Mouse (Mus musculus) kidney, adult 9 months (tissue): ENCODE data around the gene G6pc3.

ENCODE experiments used
- DNase-seq: peaks from one replicate; pipeline ENCODE4 v3.0.0; 2022

Gene G6pc3

DNA sequence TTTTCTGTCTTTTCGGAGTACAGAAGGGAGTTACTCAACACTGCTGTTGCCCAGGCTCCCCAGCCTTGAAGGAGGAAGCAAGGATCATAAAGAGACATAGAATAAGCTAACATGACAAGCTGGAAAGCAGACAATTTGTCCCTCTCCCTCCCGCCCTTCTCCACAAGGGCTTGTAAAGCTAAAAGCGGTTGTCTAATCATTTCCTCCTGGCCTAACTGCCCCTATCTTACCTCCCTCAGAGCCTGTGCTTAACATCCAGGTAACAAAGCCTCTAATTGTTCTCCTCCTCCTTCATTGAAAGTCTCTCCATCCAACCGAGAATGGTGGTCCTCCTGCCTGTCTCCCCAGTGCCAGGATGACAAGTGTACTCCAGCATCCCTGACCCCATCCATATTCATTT is 1.4 kb downstream of the G6pc3 start:
- DNase-seq = no peak

DNA sequence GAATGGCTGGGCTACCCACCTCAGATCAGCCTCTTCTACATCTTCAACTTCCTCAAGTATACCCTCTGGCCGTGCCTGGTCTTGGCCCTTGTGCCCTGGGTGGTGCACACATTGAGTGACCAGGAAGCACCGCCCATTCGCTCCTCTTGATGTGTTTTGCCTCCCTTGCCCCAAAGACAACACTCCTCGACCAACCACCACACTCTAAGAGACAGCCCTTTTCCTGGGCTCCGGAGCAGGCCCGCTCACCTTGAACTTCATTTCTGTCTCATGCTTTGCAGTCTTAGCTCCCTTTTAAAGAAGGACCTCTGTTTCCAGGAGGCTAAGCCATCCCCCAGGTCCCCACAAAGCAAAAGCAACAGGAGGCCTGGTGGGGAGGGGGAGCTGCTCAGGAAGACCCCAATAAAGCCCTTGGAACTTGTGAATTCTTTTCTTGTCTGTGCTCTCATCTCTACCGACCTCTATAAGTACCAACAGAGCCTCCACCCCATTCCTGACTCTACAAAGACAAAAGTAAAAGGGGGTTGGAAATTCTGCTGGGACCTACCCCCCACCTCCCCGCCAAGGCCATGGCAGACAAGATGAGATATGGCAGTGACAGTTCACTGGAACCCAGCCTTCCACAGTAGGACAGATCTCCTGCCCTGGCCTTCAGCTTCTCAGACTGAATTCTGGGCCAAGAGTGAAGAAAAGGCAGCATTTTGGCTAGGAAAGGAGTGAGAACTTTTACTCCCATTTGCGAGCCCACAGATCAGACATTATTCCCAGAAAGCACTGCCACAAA is 4.4 kb downstream of the G6pc3 start:
- no peak for DNase-seq

DNA sequence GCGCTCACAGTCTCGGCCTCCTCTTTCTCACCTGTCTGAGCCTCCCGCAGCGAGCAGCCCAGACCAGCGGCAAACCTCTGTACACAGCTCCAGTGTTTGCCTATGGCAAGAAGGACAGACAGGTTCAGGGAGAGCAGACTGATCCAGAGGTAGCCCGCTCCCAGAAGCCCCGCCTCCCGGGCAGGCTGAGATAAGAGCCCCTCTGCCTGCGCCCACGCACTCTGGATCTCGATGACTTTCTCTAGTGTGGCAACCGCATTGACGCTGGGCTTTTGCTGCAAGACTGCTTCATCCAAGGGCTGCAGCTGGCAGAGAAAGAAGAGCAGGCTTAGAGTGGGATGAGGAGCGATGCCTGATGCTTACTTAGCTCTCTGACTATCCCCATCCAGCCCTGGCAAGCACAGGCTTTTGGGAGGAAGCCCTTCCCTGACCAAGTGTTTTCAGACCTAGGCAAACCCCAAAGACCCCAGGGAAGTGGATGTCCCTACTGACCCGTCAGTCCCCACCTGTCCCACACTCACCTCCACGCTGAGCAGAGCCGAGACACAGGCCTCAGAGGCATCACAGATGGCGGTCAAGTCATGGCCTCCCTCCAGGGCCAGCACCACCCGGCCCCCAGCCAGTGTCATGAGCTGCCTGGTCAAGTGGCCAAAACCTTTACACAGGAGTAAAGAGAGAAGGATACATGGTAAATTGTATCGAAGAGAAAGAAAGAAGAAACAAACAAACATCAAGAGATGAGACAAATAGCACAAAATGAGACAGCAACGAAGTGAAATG is 6.8 kb downstream of the G6pc3 start:
- no peak for DNase-seq

DNA sequence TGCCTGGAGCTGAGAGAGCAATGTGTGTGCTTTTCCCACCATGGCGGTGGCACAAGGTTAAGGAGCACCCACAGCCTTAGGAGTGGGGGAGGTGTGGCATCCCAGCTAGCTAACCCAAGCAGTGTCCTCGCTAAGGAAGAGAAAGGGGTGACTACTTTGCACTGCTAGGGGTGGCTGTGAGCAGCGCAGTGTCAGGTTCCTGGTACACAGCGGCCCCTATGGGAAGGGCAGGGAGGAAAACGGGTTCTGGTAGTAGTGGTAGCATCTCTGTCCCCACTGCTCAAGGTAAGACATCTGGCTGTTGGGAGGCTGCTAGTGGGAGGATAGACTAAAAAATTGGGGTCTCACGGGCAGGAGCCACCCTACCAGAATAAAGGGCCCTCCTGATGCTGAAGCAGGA is 8.8 kb downstream of the G6pc3 start:
- DNase-seq = no peak

DNA sequence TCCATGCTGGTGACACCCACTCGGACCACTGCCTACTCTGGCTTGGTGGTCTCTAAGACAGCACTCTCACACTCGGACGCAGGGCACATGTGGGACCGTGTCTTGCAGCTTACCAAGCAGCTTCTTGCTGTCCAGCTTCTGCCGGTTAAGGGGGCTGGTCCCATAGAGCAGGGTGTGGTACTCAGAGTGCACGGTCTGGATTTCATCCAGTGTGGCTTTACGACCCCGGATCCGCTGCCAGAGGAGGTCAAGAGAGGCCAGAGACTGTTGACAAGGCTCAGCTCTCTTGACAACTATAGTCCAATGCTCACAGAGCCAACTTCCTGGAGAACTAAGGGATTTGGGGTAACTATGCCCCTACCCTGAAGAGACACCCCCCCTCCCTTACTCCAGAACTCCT is 10.4 kb downstream of the G6pc3 start:
- no peak for DNase-seq

DNA sequence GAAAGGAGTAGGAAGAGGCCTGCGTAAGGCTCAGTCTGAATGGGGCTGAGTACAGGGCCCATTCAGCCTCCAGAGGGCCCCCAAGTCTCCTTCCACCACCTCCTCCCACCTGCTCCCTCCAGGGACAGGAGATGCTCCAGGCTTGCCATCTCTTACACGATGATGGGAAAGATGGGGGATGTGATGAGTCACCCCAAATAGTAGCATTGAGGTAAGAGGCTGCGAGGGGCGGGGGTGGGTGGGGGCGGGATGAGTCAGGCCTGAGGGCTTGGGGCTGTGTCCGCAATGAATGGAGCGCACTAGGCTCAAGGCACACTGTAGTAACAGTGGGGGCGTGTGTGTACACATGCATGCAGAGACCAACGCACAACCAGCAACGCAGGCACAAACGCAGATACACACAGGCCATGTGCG is 12.0 kb downstream of the G6pc3 start:
- DNase-seq = no peak

DNA sequence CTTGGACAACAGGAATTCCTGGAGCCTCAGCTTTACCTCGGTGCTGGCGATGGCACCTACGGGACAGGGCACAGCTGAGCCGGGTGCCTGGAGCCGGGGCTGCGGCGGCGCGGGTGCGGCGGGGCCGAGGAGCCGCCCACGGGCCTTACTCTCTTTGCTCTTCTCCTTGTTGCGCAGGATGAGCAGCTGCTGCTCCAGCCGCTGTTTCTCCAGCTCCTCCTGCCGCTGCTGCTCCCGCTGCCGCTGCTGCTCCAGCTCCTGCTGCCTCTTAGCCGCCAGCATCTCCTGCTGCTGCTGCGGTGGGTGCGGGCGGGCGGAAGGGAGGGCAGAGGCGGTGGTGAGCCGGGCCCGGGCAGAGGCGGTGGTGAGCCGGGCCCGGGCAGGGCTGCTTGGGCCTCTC is 17.1 kb downstream of the G6pc3 start:
- DNase-seq = no peak

DNA sequence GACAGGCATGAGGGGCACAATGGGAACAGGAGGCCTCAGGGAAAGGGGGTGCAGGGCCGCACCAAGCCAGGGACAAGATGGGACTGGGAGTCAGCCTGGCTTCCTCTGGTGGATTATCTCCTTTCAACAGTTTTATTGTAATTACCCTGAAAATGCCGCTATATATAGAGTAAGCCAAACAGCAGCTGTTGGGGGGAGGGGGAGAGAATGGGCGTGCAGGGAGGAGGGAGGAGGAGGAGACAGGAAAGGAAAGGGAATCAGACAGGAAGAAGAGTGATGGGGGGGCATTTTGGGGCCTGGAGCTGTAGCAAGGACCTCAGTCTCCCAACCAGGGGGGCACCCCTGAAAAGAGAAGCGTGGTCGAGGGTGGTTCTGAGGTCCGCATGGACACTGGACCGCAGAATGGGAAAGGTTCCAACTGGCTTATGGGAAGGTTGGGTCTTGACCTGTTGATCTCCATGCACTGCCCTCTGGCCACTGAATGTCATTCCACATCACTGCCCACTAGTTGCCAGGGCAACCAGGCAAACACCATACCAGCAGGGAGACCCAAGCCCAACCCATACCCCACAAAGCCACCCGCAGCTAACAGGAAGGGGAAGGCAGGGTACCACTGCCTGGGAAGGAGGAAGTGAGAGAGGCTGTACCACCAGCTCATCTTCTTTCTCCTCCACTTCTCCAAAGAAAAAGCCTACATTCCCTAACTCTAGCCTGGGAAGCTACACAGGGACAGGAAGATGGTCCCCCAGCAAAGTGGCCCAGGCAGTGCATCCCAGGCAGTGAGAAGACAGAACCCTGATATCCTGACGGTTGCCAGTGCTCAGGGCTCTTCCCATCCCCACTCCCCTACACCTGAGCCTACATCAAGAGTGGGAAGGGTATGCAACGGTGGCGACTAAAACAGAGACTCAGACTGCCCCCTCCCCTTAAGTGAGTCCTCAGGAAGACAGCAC is 18.7 kb downstream of the G6pc3 start:
- DNase-seq = no peak

DNA sequence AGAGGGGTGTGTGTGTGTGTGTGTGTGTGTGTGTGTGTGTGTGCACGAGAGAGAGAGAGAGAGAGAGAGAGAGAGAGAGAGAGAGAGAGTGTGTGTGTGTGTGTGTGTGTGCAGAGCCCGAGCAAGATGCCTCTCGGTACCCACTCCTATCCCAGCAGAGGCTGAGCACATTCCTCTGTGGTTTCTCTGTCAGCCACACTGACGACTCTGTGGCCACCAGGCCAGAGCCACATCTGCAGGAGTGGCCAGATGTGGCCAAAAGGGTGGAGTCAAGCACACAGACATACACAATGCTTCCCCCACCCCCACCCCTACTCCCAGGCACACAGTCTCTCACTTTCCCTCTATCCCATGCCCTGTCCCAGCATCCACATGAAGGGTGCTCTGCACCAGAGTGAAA is 19.4 kb downstream of the G6pc3 start:
- no peak for DNase-seq

DNA sequence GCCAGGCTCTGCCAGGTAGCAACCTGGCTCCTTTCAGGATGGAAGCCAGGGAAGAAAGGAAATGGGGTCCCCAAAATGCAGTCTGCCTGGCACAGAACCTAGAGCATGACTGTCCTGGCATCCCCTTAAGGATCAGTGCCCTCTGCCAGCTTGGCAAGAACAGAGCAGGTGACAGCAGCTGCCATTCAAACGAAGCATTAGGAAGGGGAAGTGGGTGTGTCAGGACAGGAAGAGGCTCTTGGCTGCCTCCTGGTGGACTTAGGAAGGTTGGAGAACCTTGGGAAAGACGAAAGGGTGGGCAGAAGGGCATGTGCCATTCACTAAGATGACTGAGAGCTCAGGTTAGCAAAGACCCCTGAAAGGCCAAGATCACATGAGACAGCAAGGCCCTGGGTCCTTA is 20.3 kb downstream of the G6pc3 start:
- DNase-seq = peak; percentile 45

DNA sequence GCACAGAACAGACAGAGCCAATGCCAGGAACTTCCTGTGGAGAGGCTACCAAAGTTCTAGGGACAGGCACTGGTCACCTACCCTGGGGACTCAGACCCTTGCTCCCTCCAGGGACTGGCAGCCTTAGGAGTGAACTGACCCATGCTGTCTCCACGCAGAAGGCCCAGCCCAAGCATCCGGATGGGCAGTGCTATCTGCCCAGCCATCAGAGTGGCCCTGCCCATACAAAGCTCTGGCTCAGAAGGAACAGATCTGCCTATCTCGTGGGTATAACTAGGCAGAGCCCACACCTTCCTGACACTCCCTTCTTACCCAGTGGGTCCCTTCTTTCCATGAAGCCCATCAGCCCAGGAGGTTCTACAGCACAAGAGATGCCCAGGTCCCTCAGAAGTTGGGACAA is 20.8 kb downstream of the G6pc3 start:
- DNase-seq = no peak

DNA sequence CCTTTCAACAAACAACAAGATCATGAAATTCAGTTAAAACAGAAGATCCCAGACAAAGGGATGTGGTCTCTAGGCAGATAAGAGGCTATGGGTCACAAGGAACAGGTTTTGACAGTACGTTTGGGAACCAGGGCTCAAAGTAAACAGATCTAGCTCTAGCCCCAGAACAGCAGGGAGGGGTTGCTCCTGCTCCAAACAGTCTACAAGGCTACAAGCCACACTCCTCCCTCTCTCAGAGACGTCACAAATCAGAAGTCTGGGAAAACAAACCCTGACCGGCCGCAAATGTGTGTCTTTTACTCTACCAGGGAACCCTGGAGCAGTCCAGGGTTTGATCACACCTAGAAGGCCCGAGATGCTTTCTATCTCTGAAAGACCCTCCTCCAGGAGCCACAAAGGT is 21.6 kb downstream of the G6pc3 start:
- DNase-seq = no peak

DNA sequence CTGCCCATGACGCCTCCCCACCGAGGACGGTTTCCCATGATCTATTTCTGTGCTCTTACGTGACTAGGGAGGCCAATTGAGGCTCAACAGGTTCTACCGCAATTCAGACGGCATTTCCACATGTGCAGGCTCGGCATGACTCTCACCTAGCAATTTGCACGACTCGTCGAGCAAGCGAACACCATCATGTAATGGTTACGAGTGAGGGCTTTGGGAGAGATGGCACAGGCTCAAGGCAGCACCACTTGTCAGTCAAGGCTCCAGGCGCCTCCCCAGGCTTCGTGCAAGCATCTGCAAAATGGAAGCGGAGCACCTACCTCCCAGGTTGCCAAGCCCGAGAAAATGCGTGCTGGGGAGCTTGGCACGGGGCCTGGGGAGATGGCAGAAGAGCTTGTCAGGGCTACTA is 22.5 kb downstream of the G6pc3 start:
- DNase-seq = no peak

DNA sequence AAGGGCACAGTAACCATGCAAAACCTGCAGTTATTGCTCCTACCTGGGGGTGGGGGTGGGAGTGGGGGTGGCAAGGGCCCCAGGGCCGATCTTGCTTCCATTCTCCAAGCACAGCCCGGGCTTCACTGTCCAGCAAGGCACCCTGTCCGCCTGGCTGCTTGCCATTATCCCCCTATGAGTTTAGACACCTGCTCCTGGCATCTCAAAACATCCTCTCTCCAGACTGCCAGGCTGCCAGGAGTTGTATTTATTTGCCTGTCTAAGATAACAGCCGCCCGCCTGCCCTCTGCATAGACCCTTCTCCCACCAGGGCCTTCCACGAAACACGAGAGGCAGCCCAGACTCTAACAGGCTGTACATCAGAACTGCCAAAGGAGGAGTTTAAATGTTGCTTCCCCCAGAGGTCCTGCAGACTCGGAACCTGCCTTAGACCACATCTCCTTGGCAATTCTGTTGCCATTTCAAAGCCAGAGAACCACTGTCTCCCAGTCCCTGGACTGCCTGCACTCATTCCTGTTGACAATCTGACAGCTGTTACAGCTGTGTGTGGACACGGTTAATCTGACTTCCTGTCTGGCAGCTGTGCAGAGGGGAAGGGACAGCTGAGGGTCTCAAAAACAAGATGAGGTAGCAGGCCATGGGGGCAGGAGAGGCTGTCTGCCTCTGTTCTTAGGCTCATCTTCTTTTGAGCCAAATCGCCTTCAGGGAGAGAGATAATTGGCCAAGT is 25.2 kb downstream of the G6pc3 start:
- DNase-seq = no peak

DNA sequence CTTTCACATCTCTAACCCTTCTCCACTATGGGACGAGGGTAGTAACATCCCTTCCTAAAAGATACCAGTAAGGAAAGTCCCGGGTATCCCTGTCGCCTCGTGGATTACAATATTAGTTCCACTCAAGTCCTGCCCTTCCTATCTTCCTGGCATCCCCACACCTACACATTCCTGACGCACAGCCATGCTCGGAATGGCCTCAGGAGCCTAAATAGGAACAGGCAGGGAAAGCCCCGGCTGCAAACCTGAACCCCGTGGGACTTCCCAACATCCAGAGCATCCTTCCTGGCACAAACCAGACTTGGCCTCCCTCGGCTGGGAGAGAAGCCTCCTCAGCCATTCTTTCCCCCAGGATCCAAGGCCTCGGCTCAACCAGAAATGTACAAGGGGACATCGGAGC is 26.1 kb downstream of the G6pc3 start:
- DNase-seq = no peak

DNA sequence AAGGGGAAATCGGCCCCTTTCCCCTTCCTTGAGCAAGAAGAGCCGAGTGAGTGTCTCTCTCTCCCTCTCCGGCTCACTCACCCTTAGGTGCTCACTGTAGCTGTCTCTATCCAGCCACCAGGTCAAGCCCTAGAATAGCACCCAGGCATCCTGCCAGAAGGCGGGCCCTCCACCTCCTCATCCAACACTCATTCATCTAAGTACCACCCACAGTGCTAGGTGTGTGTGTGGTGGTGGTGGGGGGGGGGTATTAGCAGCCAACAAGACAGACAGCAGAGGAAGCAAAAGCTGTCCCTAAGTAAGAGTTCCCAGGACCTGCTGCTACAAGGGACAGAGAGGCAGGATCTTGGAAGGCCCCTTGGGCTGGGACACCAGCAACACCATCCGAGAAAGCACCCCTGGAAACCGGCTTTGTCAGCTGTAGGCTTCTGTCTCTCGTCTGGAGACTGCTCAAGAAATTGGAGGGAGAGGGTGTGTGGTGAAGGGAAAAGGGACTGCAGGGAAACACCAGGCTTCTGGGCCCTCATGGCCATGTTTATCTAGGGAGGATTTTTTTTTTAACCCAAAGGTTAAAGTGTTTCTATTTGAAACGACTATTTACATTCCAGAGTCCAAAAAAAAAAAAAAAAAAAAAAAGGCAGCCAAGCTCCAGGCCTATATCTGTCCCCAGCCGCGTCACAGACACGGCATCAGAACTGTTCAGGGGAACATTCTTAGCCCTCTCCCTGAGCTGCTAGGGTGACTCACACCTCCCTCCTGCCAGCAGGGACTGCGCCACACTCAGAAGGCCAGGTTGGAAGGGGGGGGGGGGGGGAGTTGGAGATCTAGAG is 26.9 kb downstream of the G6pc3 start:
- DNase-seq = peak; percentile 91

DNA sequence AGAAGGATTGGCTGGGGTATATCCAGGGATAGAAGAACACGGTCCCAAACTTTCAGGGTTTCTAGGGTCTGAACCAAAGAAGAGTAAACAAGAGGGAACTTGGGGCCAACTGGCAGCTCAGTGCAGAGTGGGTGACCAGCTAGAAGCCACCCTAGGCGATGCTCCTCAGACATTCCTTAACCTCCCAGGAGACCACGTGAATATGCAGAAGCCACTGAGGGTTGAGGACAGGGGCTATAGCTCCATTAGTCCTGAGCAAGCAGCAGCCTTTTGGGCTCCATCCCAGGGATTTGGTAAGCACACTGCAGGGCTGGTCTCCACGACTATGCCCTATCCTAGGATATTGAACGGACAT is 27.4 kb downstream of the G6pc3 start:
- DNase-seq = no peak

DNA sequence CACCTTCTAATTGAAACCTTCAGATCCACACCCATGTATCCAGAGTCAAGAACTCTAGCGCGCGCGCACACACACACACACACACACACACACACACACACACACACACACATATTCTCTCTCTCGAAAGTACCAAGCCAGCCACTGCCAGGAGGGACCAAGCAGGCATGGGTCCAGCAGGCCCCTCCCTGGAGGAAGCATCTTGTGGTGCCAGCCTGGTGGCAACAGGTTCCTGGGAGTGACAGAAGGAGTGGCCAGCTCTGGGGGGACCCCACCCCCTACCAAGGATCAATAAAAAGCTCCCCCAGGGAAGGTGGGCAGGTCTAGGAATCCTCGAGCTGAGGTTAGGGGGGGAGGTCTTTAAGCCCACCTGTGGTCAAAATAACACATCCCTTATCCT is 28.0 kb downstream of the G6pc3 start:
- DNase-seq = no peak

DNA sequence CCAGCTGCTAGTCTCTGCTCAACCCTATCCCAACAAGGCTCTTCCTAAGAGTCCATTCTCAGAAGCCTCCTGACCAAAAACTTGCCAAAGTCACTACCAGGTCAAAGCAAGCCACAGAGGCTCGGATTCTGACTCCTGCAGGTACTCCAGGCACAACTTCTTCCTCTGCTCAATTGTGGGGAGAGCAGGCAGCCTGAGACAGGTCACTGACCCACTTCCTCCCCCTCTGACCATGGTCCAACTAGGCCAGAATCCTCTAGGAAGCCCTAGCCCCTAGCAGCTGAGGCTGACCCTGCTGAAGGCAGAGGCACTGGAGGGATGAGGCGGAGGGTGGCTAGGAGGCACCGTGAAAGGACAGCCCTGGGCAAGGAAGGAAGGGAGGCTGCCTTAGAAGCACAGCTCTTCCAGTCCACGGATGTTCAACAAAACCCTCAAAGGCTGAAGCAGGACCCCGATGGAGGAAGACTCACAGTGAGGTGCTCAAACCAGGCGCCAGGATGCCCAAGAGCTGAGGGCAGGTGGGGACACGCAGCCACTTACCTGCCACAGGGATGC is 28.5 kb downstream of the G6pc3 start:
- peak; percentile 47 for DNase-seq

DNA sequence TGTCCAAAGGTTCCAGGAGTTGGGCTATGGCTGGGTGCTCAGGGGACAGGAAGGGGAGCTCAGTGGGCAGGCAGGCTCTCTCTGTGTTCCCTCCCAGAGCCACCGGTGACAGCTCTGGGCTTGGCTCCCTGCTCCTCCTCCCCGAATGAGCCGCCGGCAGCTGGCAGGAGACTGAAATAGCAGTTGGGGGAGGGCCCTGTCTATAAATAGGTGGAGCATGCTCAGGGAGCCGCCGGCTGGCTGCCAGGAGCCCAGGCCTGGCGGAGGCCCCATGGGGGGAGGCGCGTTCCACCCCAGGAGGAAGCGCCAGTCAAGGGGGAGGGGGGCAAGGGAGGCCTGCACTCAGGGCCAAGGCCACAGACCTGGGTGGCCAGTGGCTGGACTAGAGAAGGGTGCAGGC is 29.4 kb downstream of the G6pc3 start:
- DNase-seq = peak; percentile 99

DNA sequence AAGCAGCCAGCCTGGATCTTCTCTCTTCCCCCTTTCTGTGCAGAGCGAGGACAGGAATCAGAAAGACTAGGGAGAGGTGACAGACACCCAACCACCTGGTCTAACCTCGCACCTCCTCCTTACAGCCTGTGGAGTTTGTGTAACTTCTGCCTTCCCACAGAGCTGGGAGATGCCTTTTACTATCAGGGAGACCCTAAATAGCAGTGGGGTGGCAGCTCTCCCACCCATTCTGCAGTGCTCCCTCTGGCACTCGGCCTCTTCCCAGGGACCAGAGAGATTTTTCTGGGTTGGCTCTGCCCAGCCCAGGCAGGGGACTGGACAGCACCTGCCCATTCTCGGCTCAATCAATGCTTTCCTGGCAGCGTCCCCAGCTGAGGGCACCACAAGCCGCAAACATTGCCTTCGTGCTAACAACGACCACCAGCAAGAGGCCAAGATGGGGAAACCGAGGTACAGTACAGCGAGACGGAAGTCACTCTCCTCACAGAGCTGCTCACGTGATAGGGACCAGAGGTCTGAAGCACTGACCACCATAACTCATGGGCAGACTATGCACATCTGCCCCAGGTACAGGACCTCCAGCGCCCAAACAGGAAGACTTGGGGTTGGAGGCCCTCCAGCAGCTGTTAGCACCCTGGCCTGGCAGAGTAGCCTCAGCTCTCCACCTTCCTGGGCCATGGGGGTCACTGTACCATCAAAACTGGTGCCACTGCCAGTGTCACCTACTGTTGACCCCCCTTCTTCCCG is 30.0 kb downstream of the G6pc3 start:
- peak; percentile 38 for DNase-seq
